Mouse (Mus musculus): ENCODE results near the gene Zbtb49. TPM values are rescaled to one million over a fixed set of nuclear protein-coding genes. Genes with fewer than 3 reads are reported as not detected.
A peak's percentile ranks its signal among the peaks of the same experiment; 100 is the strongest.

Gene Zbtb49
- 11.9 TPM for polyA plus RNA-seq (2021)

DNA sequence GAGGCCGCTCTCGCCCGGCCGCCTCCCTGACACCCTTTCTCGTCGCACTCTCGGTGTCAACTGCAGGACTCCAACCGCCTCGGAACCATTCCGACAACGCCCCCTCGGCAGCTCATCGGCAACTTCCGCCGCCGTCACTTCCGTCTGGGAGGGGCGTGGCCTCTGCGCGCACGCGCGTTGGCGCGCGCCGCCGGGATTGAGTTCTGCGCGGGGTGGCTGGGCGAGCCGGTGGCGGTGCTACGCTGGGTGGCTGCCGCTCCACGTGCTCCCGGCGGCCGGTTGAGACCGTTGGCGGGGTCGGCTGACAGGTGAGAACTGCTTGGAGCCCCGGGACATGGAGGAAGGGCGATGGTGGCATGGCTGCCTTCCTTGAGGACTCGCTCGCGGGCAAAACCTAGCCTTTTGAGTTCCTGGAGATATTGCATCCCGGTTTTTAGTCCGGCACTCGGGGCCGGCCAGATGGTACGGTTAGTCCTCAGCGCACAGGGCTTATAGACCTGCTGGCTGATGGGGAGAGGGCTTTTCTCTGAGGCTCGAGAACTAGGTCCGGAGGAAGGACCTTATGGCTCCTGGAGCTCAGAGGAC is at the start of gene Zbtb49, which contains the start of gene Lyar:
Gene Zbtb49 (minus strand): TSS at position 130 of the 585 bp plus-strand sequence.
Gene Lyar (plus strand): TSS at position 143 of the 585 bp plus-strand sequence.
- ChIA-PET POLR2A (interaction anchor here (1.2 kb wide), 1 partner anchor 9 kb away, joined by 3 read pairs; no protein-coding TSS in a partner anchor), CTCF (interaction anchor here (1.0 to 1.6 kb wide), 3 partner anchors 12 to 334 kb away, joined by 3 to 4 read pairs (median 3); no protein-coding TSS in a partner anchor)
- TF ChIP-seq CTCF (IDR thresholded peaks at IDR 0.05), result no peak
- in situ Hi-C loops (cut with MboI; ENCODE audit: low pct_unique_long_range_greater_than_20kb), result no loop called here
- ATAC-seq (peak; percentile 81), DNase-seq (ENCODE audit: low read depth, low spot score) (peak; percentile 39)
- no peaks in the 10 kb centered on the region for H3K27me3 ChIP-seq

DNA sequence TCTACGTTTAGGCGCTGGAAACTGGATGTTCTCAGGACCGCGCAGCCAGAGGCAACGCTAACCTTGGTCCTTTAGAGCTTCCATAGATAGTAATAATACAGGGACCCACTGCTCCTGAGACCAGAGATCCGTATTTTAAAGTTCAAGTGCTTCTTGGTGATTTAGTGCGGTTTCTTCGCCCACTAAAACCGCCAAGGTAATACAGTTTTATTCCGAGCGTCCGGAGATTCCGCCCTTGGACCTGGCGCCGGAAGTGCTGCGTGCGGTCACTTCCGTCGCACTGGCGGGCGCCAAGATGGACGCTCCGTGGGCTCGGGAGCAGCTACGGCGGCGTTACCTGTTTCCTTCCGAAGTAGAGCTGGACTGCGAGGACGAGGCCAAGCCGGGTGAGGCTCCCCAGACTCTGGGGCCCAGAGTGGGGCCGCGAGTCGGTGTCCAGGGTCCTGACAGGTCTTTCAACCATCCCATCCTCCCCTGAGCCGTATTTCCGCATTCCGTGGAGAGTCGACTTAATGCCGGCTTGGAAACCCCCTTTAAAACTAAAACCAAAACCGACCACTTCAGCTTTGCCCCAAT is 39.9 kb upstream of the Zbtb49 start, which contains the start of gene Tmem128:
Gene Tmem128 (plus strand): TSS at position 79 of the 576 bp plus-strand sequence.
- TF ChIP-seq CTCF (IDR thresholded peaks at IDR 0.05), result no peak
- POLR2A ChIA-PET, result interaction anchor here (0.6 to 1.2 kb wide), 2 partner anchors 12 to 70 kb away, joined by 3 read pairs; no protein-coding TSS in a partner anchor
- in situ Hi-C loops (cut with MboI; ENCODE audit: low pct_unique_long_range_greater_than_20kb), result no loop called here
- CTCF ChIA-PET, result interaction anchor here (1.0 to 2.5 kb wide), 4 partner anchors 13 to 48 kb away, joined by 3 to 6 read pairs (median 4); no protein-coding TSS in a partner anchor
- no peaks in the 10 kb centered on the region for H3K27me3 ChIP-seq
- DNase-seq (ENCODE audit: low read depth, low spot score), result peak; percentile 22
- peak; percentile 74 for ATAC-seq

DNA sequence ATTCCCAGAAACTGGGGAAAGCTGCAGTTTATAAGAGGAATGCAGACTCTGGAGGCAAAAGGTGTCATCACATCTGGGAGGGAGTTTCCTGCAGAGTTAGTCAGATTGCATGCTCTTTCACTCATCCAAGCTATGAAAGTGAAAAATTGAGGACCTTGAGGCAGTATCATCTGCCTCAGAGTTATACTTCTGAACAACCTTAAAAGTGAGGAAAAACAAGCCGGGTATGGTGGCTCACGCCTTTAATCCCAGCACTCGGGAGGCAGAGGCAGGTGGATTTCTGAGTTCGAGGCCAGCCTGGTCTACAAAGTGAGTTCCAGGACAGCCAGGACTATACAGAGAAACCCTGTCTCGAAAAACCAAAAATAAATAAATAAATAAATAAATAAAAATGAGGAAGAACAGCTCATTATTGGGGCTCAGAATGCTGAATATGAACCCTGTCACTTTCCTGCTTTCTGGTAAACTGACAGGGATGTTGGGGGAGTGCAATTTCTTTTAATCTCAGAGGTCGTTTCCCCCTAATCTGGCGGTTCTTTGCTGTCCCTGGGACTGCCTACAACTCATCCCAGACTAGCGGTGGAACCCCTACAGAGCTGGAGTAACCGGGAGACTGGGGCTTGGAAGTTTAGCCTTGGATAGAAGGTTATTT is 39.3 kb upstream of the Zbtb49 start:
- no peak for TF ChIP-seq CTCF (IDR thresholded peaks at IDR 0.05)
- CTCF ChIA-PET, result interaction anchor here (0.5 to 2.5 kb wide), 5 partner anchors 14 to 173 kb away, joined by 3 to 6 read pairs (median 3); no protein-coding TSS in a partner anchor
- in situ Hi-C loops (cut with MboI; ENCODE audit: low pct_unique_long_range_greater_than_20kb), result no loop called here
- H3K27me3 ChIP-seq, result no peaks in the 10 kb centered on the region
- POLR2A ChIA-PET, result interaction anchor here (1.2 kb wide), 1 partner anchor 12 kb away, joined by 3 read pairs; no protein-coding TSS in a partner anchor
- DNase-seq (ENCODE audit: low read depth, low spot score), result no peak
- peak; percentile 23 for ATAC-seq

DNA sequence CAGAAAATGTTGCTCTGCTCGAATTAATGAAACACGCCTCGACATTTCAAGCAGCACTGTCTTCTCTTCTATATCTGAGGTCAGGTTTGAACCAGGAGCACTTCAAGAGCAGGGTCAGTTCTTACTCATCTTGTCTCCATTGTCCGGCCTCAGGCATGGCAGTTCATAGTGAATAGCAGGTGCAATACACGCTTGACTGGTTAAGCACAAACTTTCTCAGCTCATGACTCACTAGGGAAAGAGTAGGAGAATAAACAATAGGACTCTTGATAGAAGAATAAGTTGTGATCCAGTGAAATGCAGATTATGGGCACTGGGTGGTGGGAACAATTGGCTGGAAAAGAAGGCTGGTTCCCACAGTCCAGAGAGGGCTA is 38.5 kb upstream of the Zbtb49 start:
- H3K27me3 ChIP-seq, result no peaks in the 10 kb centered on the region
- ChIA-PET POLR2A (no interaction called here), CTCF (interaction anchor here (0.5 to 2.5 kb wide), 4 partner anchors 13 to 172 kb away, joined by 3 to 6 read pairs (median 4); no protein-coding TSS in a partner anchor)
- in situ Hi-C loops (cut with MboI; ENCODE audit: low pct_unique_long_range_greater_than_20kb), result no loop called here
- DNase-seq (ENCODE audit: low read depth, low spot score) (peak; percentile 72), ATAC-seq (peak; percentile 40)
- no peak for TF ChIP-seq CTCF (IDR thresholded peaks at IDR 0.05)

DNA sequence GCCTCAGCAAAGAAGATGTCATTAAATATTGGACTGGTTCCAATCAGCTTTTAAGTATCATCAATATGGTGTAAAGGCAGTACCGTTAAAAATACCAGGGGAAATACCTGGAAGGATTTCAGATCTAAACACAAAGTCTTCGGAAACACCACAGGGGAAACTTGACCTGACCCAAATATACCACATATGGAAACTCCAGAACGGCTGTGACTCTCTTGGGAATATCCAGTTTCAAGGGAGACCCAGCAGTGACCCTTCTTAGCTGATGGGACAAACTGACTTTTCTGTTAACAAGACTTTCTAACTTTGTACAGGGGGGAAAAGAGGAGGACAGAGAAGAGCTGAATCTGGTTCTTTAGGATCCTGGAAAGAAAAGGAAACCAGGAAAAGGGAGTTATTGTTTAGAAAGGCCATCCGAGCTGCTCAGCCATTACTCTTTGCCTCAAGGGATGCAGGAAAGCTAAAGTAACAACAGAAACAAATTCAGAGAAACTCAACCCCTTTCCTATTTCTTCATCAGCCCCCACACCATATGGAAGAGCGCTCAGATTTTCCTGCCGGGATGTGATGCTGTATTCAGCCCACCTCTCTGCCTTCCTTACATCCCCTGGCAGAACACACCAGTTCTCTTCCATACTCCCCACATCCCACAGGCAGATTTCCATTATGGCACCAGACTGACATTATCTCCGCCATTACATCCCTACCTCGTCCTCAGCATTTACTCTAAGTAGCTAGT is 37.9 kb upstream of the Zbtb49 start:
- ChIA-PET CTCF (interaction anchor here (1.3 to 1.8 kb wide), 3 partner anchors 22 to 374 kb away, joined by 3 to 4 read pairs (median 3); no protein-coding TSS in a partner anchor), POLR2A (no interaction called here)
- TF ChIP-seq CTCF (IDR thresholded peaks at IDR 0.05), result no peak
- no peak for ATAC-seq
- no peak for DNase-seq (ENCODE audit: low read depth, low spot score)
- H3K27me3 ChIP-seq, result no peaks in the 10 kb centered on the region
- in situ Hi-C loops (cut with MboI; ENCODE audit: low pct_unique_long_range_greater_than_20kb), result no loop called here

DNA sequence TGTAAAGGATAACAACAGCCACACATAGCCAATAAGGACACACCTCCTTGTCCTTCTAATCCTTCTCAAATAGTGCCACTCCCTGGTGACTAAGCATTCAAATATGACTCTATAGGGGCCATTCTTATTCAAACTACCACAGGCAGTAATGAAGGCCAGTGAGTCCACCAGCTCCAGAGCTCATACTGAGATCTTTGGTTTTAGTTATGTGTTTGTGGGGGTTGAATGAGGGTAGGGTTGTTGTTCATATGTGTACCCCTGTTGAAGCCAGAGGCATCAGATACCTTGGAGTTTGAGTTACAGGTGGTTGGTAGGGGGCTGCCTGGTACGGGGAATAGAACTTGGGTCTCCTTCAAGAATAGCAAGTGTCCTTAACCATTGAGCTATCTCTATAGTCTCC is 36.3 kb upstream of the Zbtb49 start:
- no peak for ATAC-seq
- no peaks in the 10 kb centered on the region for H3K27me3 ChIP-seq
- TF ChIP-seq CTCF (IDR thresholded peaks at IDR 0.05), result no peak
- in situ Hi-C loops (cut with MboI; ENCODE audit: low pct_unique_long_range_greater_than_20kb), result no loop called here
- ChIA-PET POLR2A (no interaction called here), CTCF (interaction anchor here (1.2 kb wide), 1 partner anchor 31 kb away, joined by 3 read pairs; no protein-coding TSS in a partner anchor)
- DNase-seq (ENCODE audit: low read depth, low spot score), result no peak

DNA sequence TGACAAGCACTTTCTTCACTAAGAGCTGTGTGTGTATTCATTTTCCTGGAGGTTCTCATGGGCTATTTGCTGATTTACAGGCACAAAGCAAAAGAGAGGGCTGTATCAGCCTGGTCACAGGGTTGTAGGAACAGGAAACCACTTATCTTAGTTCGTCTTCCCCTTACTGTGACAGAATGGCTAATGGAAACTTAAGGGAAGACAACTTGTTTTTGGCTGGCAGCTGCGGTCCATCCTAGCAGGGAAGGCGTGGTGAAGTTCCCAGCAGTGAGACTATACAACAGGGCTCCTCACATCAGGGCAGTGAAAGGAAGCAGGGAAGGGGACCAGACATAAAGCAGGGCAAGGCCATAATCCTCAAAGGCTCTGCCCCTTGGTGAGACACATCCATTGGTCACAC is 35.4 kb upstream of the Zbtb49 start:
- no peak for DNase-seq (ENCODE audit: low read depth, low spot score)
- CTCF ChIA-PET, result interaction anchor here (0.7 to 1.2 kb wide), 3 partner anchors 10 to 58 kb away, joined by 3 read pairs; no protein-coding TSS in a partner anchor
- POLR2A ChIA-PET, result no interaction called here
- no peak for TF ChIP-seq CTCF (IDR thresholded peaks at IDR 0.05)
- H3K27me3 ChIP-seq, result no peaks in the 10 kb centered on the region
- in situ Hi-C loops (cut with MboI; ENCODE audit: low pct_unique_long_range_greater_than_20kb), result no loop called here
- ATAC-seq, result no peak

DNA sequence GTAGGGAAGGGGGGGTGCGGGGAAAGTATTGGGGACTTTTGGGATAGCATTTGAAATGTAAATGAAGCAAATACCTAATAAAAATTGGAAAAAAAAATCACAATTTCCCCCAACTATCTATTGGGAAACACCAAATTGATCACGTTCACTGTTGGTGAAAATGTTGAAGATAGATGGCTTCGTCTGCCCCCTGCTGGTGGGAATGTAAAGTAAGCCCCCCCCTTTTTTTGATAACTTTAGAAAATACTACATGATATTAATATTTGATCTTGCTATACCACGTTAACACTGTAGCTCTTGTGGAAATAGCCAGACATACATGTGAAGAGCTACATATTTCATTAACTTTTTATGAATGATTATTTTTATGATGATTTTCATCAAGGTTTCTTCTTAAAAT is 34.9 kb upstream of the Zbtb49 start:
- no peaks in the 10 kb centered on the region for H3K27me3 ChIP-seq
- CTCF ChIA-PET, result interaction anchor here (0.7 to 0.8 kb wide), 2 partner anchors 9 to 57 kb away, joined by 3 read pairs; no protein-coding TSS in a partner anchor
- in situ Hi-C loops (cut with MboI; ENCODE audit: low pct_unique_long_range_greater_than_20kb), result no loop called here
- DNase-seq (ENCODE audit: low read depth, low spot score), result no peak
- POLR2A ChIA-PET, result no interaction called here
- no peak for ATAC-seq
- TF ChIP-seq CTCF (IDR thresholded peaks at IDR 0.05), result no peak

DNA sequence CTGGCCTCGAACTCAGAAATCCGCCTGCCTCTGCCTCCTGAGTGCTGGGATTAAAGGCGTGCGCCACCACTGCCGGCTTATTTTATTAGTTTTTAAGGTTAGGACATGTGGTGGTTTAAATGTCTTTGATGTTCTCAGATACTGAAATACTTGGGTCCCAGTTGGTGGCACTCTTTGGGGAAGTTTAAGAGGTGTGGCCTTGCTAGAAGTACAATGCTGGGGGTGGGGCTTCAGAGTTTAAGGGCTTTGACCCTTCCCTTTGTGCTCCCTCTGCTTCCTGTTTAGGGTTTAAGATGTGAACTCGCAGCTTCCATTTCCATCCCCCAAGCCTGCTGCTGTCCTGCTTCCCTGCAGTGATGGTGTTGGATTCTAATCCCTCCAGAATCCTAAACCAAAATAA is 21.7 kb upstream of the Zbtb49 start:
- ATAC-seq, result no peak
- H3K27me3 ChIP-seq, result no peaks in the 10 kb centered on the region
- POLR2A ChIA-PET, result no interaction called here
- CTCF ChIA-PET, result no interaction called here
- in situ Hi-C loops (cut with MboI; ENCODE audit: low pct_unique_long_range_greater_than_20kb), result no loop called here
- TF ChIP-seq CTCF (IDR thresholded peaks at IDR 0.05), result no peak
- DNase-seq (ENCODE audit: low read depth, low spot score), result no peak

DNA sequence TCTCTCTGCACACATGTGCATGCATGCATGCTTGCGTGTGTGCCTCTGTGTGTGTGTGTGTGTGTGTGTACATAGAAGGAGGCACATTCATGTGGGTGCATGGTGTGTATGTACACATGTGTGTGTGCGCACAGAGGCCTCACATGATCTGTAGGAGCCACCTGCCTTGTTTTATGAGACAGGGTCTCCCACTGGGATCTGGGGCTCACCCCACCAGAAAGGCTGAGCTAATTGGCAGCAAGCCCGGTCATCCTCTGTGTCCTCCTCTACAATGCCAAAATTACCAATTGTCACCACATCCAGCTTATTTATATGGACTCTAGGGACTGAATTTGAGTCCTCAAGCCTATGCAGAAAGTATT is 21.2 kb upstream of the Zbtb49 start:
- DNase-seq (ENCODE audit: low read depth, low spot score) (no peak), ATAC-seq (no peak)
- CTCF ChIA-PET, result no interaction called here
- in situ Hi-C loops (cut with MboI; ENCODE audit: low pct_unique_long_range_greater_than_20kb), result no loop called here
- H3K27me3 ChIP-seq, result no peaks in the 10 kb centered on the region
- POLR2A ChIA-PET, result no interaction called here
- no peak for TF ChIP-seq CTCF (IDR thresholded peaks at IDR 0.05)
